Mouse (Mus musculus) left cerebral cortex, postnatal 25 days (tissue): Measurements from ENCODE around the gene Sik2. TPM values are rescaled to one million over a fixed set of nuclear protein-coding genes. Genes with fewer than 3 reads are reported as not detected.

Source experiments
- DNase-seq, 2 experiments: peaks; one replicate each; pipeline ENCODE4 v3.0.0; 2022; ENCODE audit warnings: low spot score in 2 of 2, mixed read lengths in 1 of 2
- intact Hi-C: fragments of 180-260 bp; cut with DNase I; formaldehyde crosslinking; loops from one replicate; pipeline ENCODE4 v1.15.1; 2025
- total RNA-seq, 2 experiments: library from RNA; stranded (reverse); gene quantifications; 2 replicates each; pipeline ENCODE4 v1.2.3; 2021

Sik2 gene
- total RNA-seq, 2 experiments from 2014 or later, result 51.5 to 56.2 TPM

DNA sequence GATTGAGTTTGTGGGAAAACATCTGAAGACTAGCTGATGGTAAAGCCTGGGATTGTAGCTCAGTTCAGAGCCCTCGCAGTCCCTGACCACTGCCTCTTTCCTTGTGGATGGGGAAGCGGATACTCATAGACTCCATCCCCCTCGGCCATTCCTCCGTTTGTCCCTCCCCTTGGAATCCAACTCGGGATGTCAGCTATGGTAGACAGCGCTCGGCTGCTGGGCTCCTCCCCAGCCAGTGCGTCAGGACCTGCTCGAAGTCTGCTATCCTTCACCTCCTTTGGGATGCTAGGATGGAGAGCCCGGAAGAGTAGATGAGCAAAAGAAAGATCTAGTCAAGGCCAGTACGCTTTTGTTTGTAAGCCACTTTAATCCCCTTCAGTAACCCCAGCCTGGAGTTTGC lies 158.6 kb downstream of the Sik2 start:
- intact Hi-C loops, result no loop called here
- DNase-seq, result no peak

DNA sequence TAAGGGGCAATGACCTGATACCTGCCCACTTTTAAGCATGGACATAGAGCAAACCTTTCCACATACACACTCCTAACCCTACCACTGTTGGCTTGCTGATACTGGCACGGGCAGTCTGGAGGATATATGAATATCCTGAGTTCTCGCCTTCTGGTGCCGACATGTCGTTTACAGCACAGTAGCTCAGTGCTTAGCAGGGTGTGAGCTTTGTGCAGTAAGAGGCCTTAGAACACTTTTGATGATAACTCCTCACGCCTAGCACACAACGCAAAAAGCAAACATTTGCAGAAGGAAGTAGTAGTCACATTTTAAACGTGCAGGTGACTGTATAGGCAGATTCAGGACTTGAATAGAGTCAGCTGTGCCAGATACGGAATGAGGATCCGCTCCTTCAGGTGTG lies 159.1 kb downstream of the Sik2 start:
- DNase-seq, result no peak
- intact Hi-C loops, result loop anchor here (1.0 to 5.0 kb wide), 3 partner anchors 160 to 303 kb away; partner anchors contain the start of gene Sik2

- intact Hi-C loops, result loop anchor here (1.0 to 5.0 kb wide), 3 partner anchors 160 to 304 kb away; partner anchors contain the start of gene Sik2
- peak; percentile 92 to 97 for DNase-seq
These were observed 159.6 kb downstream of the Sik2 start for GRCm38 (mm10) chr9:50849249-50849648.

GRCm38 (mm10) chr9:50848821-50849220 lies 160.1 kb downstream of the Sik2 start:
- no peak for DNase-seq
- intact Hi-C loops, result loop anchor here (1.0 to 5.0 kb wide), 3 partner anchors 160 to 304 kb away; partner anchors contain the start of gene Sik2

GRCm38 (mm10) chr9:50847606-50848368 lies 161.1 kb downstream of the Sik2 start:
- intact Hi-C loops, result loop anchor here (2.0 to 5.0 kb wide), 2 partner anchors 205 to 305 kb away; no protein-coding TSS in a partner anchor
- no peak for DNase-seq

- intact Hi-C loops, result loop anchor here (5.0 kb wide), 1 partner anchor 205 kb away; no protein-coding TSS in a partner anchor
- DNase-seq, result no peak
These were observed 161.7 kb downstream of the Sik2 start for GRCm38 (mm10) chr9:50847133-50847532.

GRCm38 (mm10) chr9:50845547-50845946 lies 163.3 kb downstream of the Sik2 start:
- DNase-seq, result no peak
- intact Hi-C loops, result loop anchor here (5.0 kb wide), 1 partner anchor 207 kb away; no protein-coding TSS in a partner anchor

DNA sequence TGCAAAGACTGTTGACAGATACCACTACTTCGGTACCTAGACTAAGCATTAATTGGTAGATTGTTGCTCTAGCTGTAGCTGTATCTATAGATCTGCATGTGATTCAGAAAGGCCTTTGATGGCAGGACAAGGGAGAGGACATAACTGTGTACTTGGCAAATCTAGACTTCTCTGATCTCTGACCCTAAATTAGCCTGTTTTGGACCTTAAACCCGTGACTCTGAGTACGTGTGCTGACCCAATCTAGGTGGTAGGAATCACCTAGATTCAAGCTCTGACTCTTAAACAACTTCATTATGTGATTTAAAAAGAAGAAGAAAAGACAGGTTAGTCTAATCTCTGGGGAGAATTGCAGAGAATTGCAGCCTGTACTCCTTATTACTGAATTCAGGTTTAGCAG lies 163.8 kb downstream of the Sik2 start, which contains the start of gene Ppp2r1b:
Gene Ppp2r1b, plus strand, starts transcription at position 221 of the 400 bp plus-strand sequence.
- intact Hi-C loops, result loop anchor here (5.0 kb wide), 1 partner anchor 207 kb away; no protein-coding TSS in a partner anchor
- no peak for DNase-seq

Other genes with a start within 250 kb of the Sik2 start
- gene Fdxacb1, start 240.8 kb downstream of the Sik2 start, total RNA-seq, result 1 to 10 TPM; 4.7 to 6.1 TPM
- 10 to 100 TPM; 25.5 to 26.3 TPM for gene Alg9, start 234.1 kb downstream of the Sik2 start, total RNA-seq
- 10 to 100 TPM; 32.6 to 34.2 TPM for gene 1110032A03Rik, start 233.6 kb downstream of the Sik2 start, total RNA-seq
- gene Ppp2r1b, start 163.8 kb downstream of the Sik2 start, total RNA-seq, result 10 to 100 TPM; 17.6 to 19.1 TPM
- not detected for gene Btg4, start 51.8 kb upstream of the Sik2 start, total RNA-seq
- gene Layn, start 68.0 kb upstream of the Sik2 start, total RNA-seq, result 1 to 10 TPM; 6.6 to 8.2 TPM
- not detected for gene 4833427G06Rik, start 93.0 kb upstream of the Sik2 start, total RNA-seq
- gene Gm32742, start 156.4 kb upstream of the Sik2 start, total RNA-seq, result not detected
- gene Pou2af1, start 204.6 kb upstream of the Sik2 start, total RNA-seq, result under 1 TPM in 1 of 2 experiments, not detected in 1; 0.16 TPM